Mouse (Mus musculus) erythroblast, embryonic 14.5 days (primary cell): ENCODE results near the gene Topors.

Source experiments
- GATA1 ChIP-seq: IDR thresholded peaks from 2 replicates; pipeline ENCODE4 v1.6.1; 2012; ENCODE audit warnings: low read length, inconsistent platforms, mixed read lengths
- TAL1 ChIP-seq: IDR thresholded peaks from 3 replicates; pipeline ENCODE4 v1.6.1; 2012; ENCODE audit warnings: low read length, inconsistent platforms, mixed read lengths

- no peak for TF ChIP-seq GATA1
- no peak for TF ChIP-seq TAL1
These were observed 25.6 kb downstream of the Topors start for GRCm38 (mm10) chr4:40244035-40244434.
